Mouse (Mus musculus): ENCODE data around the gene Trpc3. TPM values are rescaled to one million over a fixed set of nuclear protein-coding genes. Genes with fewer than 3 reads are reported as not detected.
"Not testable (repeated sequence)": the region's sequence is repeated elsewhere in the genome, so short reads cannot be mapped to it uniquely, and the experiment has no call there.

Trpc3 gene
- polyA plus RNA-seq, 1 experiment from 2014 or later: 3.5 TPM

GRCm38 (mm10) chr3:36642736-36643135, 47.2 kb downstream of the Trpc3 start:
- Histone ChIP-seq H3K27ac (replicated peaks) (no peak overlapping the region), H3K9me3 (no peaks in the 10 kb centered on the region), H3K4me3 (no peak overlapping the region), H3K27me3 (replicated peaks; ENCODE audit: low read depth, poor library complexity, severe bottlenecking) (no peaks in the 10 kb centered on the region), H3K4me1 (no peaks in the 10 kb centered on the region), H3K36me3 (replicated peaks) (no peaks in the 10 kb centered on the region)
- WGBS: 73% methylated on average over 13 of the region's 13 CpGs
- DNase-seq (ENCODE audit: low spot score): no peak

- H3K27me3 ChIP-seq (replicated peaks; ENCODE audit: low read depth, poor library complexity, severe bottlenecking): no peaks in the 10 kb centered on the region
- DNase-seq (ENCODE audit: low spot score): peak; percentile 20
- H3K4me1 ChIP-seq: no peaks in the 10 kb centered on the region
- no peak overlapping the region for H3K27ac ChIP-seq (replicated peaks)
- no peak overlapping the region for H3K4me3 ChIP-seq
- no peaks in the 10 kb centered on the region for H3K36me3 ChIP-seq (replicated peaks)
- WGBS: 62% methylated on average over 2 of the region's 2 CpGs
- H3K9me3 ChIP-seq: no peaks in the 10 kb centered on the region
Observed at GRCm38 (mm10) chr3:36640787-36641186, 49.2 kb downstream of the Trpc3 start.

- Histone ChIP-seq H3K4me3 (no peak overlapping the region), H3K9me3 (no peaks in the 10 kb centered on the region), H3K27ac (replicated peaks) (no peak overlapping the region), H3K27me3 (replicated peaks; ENCODE audit: low read depth, poor library complexity, severe bottlenecking) (no peaks in the 10 kb centered on the region), H3K36me3 (replicated peaks) (no peaks in the 10 kb centered on the region), H3K4me1 (no peaks in the 10 kb centered on the region)
- 21% methylated on average over 4 of the region's 4 CpGs for WGBS
- peak; percentile 43 for DNase-seq (ENCODE audit: low spot score)
Observed at GRCm38 (mm10) chr3:36635449-36635848, 54.5 kb downstream of the Trpc3 start.

- H3K9me3 ChIP-seq: no peaks in the 10 kb centered on the region
- no peak for DNase-seq (ENCODE audit: low spot score)
- H3K27me3 ChIP-seq (replicated peaks; ENCODE audit: low read depth, poor library complexity, severe bottlenecking): no peaks in the 10 kb centered on the region
- no peak overlapping the region for H3K27ac ChIP-seq (replicated peaks)
- H3K36me3 ChIP-seq (replicated peaks): no peaks in the 10 kb centered on the region
- 75% methylated on average over 2 of the region's 2 CpGs for WGBS
- H3K4me1 ChIP-seq: no peaks in the 10 kb centered on the region
- H3K4me3 ChIP-seq: no peak overlapping the region
Observed at GRCm38 (mm10) chr3:36626803-36627202, 63.2 kb downstream of the Trpc3 start.

- Histone ChIP-seq H3K27me3 (replicated peaks; ENCODE audit: low read depth, poor library complexity, severe bottlenecking) (no peaks in the 10 kb centered on the region; the same call in 1 of the 2 replicates), H3K36me3 (replicated peaks) (no peaks in the 10 kb centered on the region), H3K27ac (replicated peaks) (no peak overlapping the region), H3K4me1 (peaks cover 6% of the 10 kb centered on the region), H3K9me3 (no peaks in the 10 kb centered on the region), H3K4me3 (no peak overlapping the region)
- WGBS: 59% methylated on average over 7 of the region's 7 CpGs
- DNase-seq (ENCODE audit: low spot score): no peak
Observed at GRCm38 (mm10) chr3:36618181-36618580, 71.8 kb downstream of the Trpc3 start.

- H3K36me3 ChIP-seq (replicated peaks): no peaks in the 10 kb centered on the region
- 67% methylated on average over 5 of the region's 5 CpGs for WGBS
- no peak for DNase-seq (ENCODE audit: low spot score)
- no peak overlapping the region for H3K27ac ChIP-seq (replicated peaks)
- no peaks in the 10 kb centered on the region for H3K9me3 ChIP-seq
- H3K4me3 ChIP-seq: no peak overlapping the region
- H3K4me1 ChIP-seq: peaks cover 12% of the 10 kb centered on the region
- H3K27me3 ChIP-seq (replicated peaks; ENCODE audit: low read depth, poor library complexity, severe bottlenecking): no peaks in the 10 kb centered on the region; the same call in 1 of the 2 replicates
Observed at GRCm38 (mm10) chr3:36613908-36614255, 76.1 kb downstream of the Trpc3 start.

GRCm38 (mm10) chr3:36613202-36613907, 76.6 kb downstream of the Trpc3 start, which contains the start of gene Bbs7:
Gene Bbs7 (minus strand): TSS chr3:36613477.
- H3K36me3 ChIP-seq (replicated peaks): no peaks in the 10 kb centered on the region
- no peaks in the 10 kb centered on the region; the same call in 1 of the 2 replicates for H3K27me3 ChIP-seq (replicated peaks; ENCODE audit: low read depth, poor library complexity, severe bottlenecking)
- peak; percentile 98 for DNase-seq (ENCODE audit: low spot score)
- peak within 1 kb of the TSS; percentile 78 for H3K4me3 ChIP-seq
- H3K9me3 ChIP-seq: no peaks in the 10 kb centered on the region
- 5% methylated on average over 38 of the region's 38 CpGs for WGBS
- peaks cover 12% of the 10 kb centered on the region for H3K4me1 ChIP-seq
- H3K27ac ChIP-seq (replicated peaks): peak within 1 kb of the TSS; percentile 87

GRCm38 (mm10) chr3:36612687-36613086, 77.3 kb downstream of the Trpc3 start:
- Histone ChIP-seq H3K27ac (replicated peaks) (peak overlapping the region; percentile 87), H3K9me3 (no peaks in the 10 kb centered on the region), H3K4me1 (peaks cover 12% of the 10 kb centered on the region), H3K27me3 (replicated peaks; ENCODE audit: low read depth, poor library complexity, severe bottlenecking) (no peaks in the 10 kb centered on the region; the same call in 1 of the 2 replicates), H3K36me3 (replicated peaks) (no peaks in the 10 kb centered on the region), H3K4me3 (peak overlapping the region; percentile 78)
- DNase-seq (ENCODE audit: low spot score): no peak
- 4% methylated on average over 6 of the region's 6 CpGs for WGBS

GRCm38 (mm10) chr3:36605894-36606783, 83.8 kb downstream of the Trpc3 start:
- no peak overlapping the region for H3K27ac ChIP-seq (replicated peaks)
- no peaks in the 10 kb centered on the region for H3K9me3 ChIP-seq
- no peak overlapping the region for H3K4me3 ChIP-seq
- H3K4me1 ChIP-seq: no peaks in the 10 kb centered on the region
- WGBS: 82% methylated on average over 7 of the region's 7 CpGs
- H3K36me3 ChIP-seq (replicated peaks): no peaks in the 10 kb centered on the region
- DNase-seq (ENCODE audit: low spot score): no peak
- H3K27me3 ChIP-seq (replicated peaks; ENCODE audit: low read depth, poor library complexity, severe bottlenecking): no peaks in the 10 kb centered on the region

- WGBS: 88% methylated on average over 9 of the region's 9 CpGs
- H3K36me3 ChIP-seq (replicated peaks); H3K4me1 ChIP-seq; H3K9me3 ChIP-seq; DNase-seq (ENCODE audit: low spot score); H3K27me3 ChIP-seq (replicated peaks; ENCODE audit: low read depth, poor library complexity, severe bottlenecking); H3K27ac ChIP-seq (replicated peaks); H3K4me3 ChIP-seq: not testable (repeated sequence)
Observed at GRCm38 (mm10) chr3:36599773-36600172, 90.2 kb downstream of the Trpc3 start.

GRCm38 (mm10) chr3:36598811-36599210, 91.2 kb downstream of the Trpc3 start:
- Histone ChIP-seq H3K9me3 (no peaks in the 10 kb centered on the region), H3K27ac (replicated peaks) (no peak overlapping the region), H3K4me1 (no peaks in the 10 kb centered on the region), H3K27me3 (replicated peaks; ENCODE audit: low read depth, poor library complexity, severe bottlenecking) (no peaks in the 10 kb centered on the region), H3K4me3 (no peak overlapping the region), H3K36me3 (replicated peaks) (0 out of 2 replicates have a peak, but pooled peaks cover 3% of the 10 kb centered on the region)
- WGBS: 88% methylated on average over 3 of the region's 3 CpGs
- no peak for DNase-seq (ENCODE audit: low spot score)

GRCm38 (mm10) chr3:36571827-36572378, 118.1 kb downstream of the Trpc3 start, which contains the start of gene Ccna2:
Gene Ccna2 (minus strand): TSS chr3:36572150.
- Histone ChIP-seq H3K27ac (replicated peaks) (peak within 1 kb of the TSS; percentile 97), H3K9me3 (no peaks in the 10 kb centered on the region), H3K4me1 (peaks cover 17% of the 10 kb centered on the region), H3K27me3 (replicated peaks; ENCODE audit: low read depth, poor library complexity, severe bottlenecking) (no peaks in the 10 kb centered on the region), H3K4me3 (peak within 1 kb of the TSS; percentile 99), H3K36me3 (replicated peaks) (peaks cover 36% of the 10 kb centered on the region)
- peak; percentile 100 for DNase-seq (ENCODE audit: low spot score)
- WGBS: under 1% methylated on average over 60 of the region's 60 CpGs
